21 mouse cellular contexts compared by ENCODE assay signal in genomic region chr14:57692517-57693130, GRCm38 (mm10). TPM values are rescaled to one million over a fixed set of nuclear protein-coding genes. Genes with fewer than 3 reads are reported as not detected.
DNase-seq lines count a peak whose midpoint lies in the region; ATAC-seq and TF ChIP-seq lines count a peak whose summit lies in the region.
"Had no signal": no experiment of that assay in that cellular context is flagged by ENCODE, and none has a peak within 500 bp of the region (broad histone marks: within the 10 kb centered on the region; RNA-seq: fewer than 3 reads in every experiment).

No protein-coding gene starts in this region.

- no peak overlapping the region for H3K4me3 ChIP-seq in ES-E14 (ENCODE audit: insufficient read depth in 1 of 2, low read depth in 1 of 2, low read length in 2 of 2, poor library complexity in 1 of 2, severe bottlenecking in 1 of 2)
- H3K4me3 ChIP-seq in liver, embryonic 15.5 days (replicated peaks) = peak overlapping the region; percentile 43
- H3K4me3 ChIP-seq in kidney, adult 2 months (ENCODE audit: insufficient read depth, low read depth, low read length) = no peak overlapping the region
- H3K4me3 ChIP-seq: heart, embryonic 13.5 days; hindbrain, embryonic 12.5 days; limb, embryonic 15.5 days had no signal

- H3K4me2 ChIP-seq in liver, embryonic 15.5 days = peak overlapping the region; percentile 77
- H3K4me2 ChIP-seq: heart, embryonic 13.5 days; hindbrain, embryonic 12.5 days; limb, embryonic 15.5 days had no signal

- peak; percentile 89 for ATAC-seq in common myeloid progenitor, adult 5-6 weeks (replicated peaks; ENCODE audit: low read depth, poor library complexity, severe bottlenecking)
- ATAC-seq in liver, embryonic 15.5 days (ENCODE audit: insufficient read depth) = peak; percentile 98
- ATAC-seq: forebrain, embryonic 16.5 days; intestine, embryonic 16.5 days had no signal

- TF ChIP-seq POLR2A in kidney, adult 2 months (IDR thresholded peaks at IDR 0.05; ENCODE audit: low read depth, low read length) = no peak

- no peak for TF ChIP-seq CTCF in kidney, adult 2 months (conservative IDR thresholded peaks at IDR 0.05; ENCODE audit: insufficient read depth, insufficient read length, low read depth, low read length)

- no peaks in the 10 kb centered on the region; the same call in 1 of the 2 replicates for H3K36me3 ChIP-seq in ES-E14 (ENCODE audit: control insufficient read depth, insufficient read depth, low read length, poor library complexity, severe bottlenecking)
- H3K36me3 ChIP-seq in liver, embryonic 15.5 days (replicated peaks) = peaks cover 57% of the 10 kb centered on the region
- H3K36me3 ChIP-seq in kidney, adult 2 months (ENCODE audit: control insufficient read depth, insufficient read depth, low read length) = peaks cover 4% of the 10 kb centered on the region

- 17% methylated on average over 17 of the region's 17 CpGs for WGBS in liver, embryonic 15.5 days (ENCODE audit: insufficient replicate concordance)
- WGBS in kidney, adult 2 months = 91% methylated on average over 17 of the region's 17 CpGs

- peaks cover 0 to 13% of the 10 kb centered on the region in 2 experiments; a peak in 1 of 4 replicates for H3K4me1 ChIP-seq in ES-E14 (ENCODE audit: control insufficient read depth in 2 of 2, insufficient read depth in 2 of 2, low read length in 2 of 2, poor library complexity in 1 of 2)
- peaks cover 30% of the 10 kb centered on the region for H3K4me1 ChIP-seq in liver, embryonic 15.5 days (replicated peaks)
- H3K4me1 ChIP-seq in kidney, adult 2 months (ENCODE audit: control insufficient read depth, insufficient read depth, low read length) = no peaks in the 10 kb centered on the region
- H3K4me1 ChIP-seq: heart, embryonic 13.5 days; hindbrain, embryonic 12.5 days; limb, embryonic 15.5 days had no signal

- in situ Hi-C loops in ES-E14 (cut with MboI; ENCODE audit: low sequenced_read_pairs in 2 of 2, unreplicated experiment in 2 of 2) = loop anchor here in 1 of 2 experiments (25.0 kb wide), 1 partner anchor 220 kb away; no protein-coding TSS in a partner anchor

- no peaks in the 10 kb centered on the region for H3K9me3 ChIP-seq in ES-E14 (ENCODE audit: control insufficient read depth, insufficient read depth, low read depth, low read length)
- H3K9me3 ChIP-seq in liver, embryonic 15.5 days (replicated peaks) = no peaks in the 10 kb centered on the region
- H3K9me3 ChIP-seq: heart, embryonic 13.5 days; hindbrain, embryonic 12.5 days; limb, embryonic 15.5 days had no signal

- no peak overlapping the region; the same call in 1 of the 2 replicates for H3K27ac ChIP-seq in ES-E14 (ENCODE audit: insufficient read depth, low read depth, low read length, poor library complexity, severe bottlenecking)
- H3K27ac ChIP-seq in liver, embryonic 15.5 days (replicated peaks) = peak overlapping the region; percentile 97
- H3K27ac ChIP-seq in kidney, adult 2 months (ENCODE audit: insufficient read depth, low read depth, low read length) = no peak overlapping the region
- H3K27ac ChIP-seq: heart, embryonic 13.5 days; hindbrain, embryonic 12.5 days; limb, embryonic 15.5 days had no signal

- DNase-seq in 416B (ENCODE audit: low read depth) (peak; percentile 73), ES-E14 (ENCODE audit: low read depth, low spot score) (no peak)
- no peak for DNase-seq in kidney, adult 2 months
- no peak for DNase-seq in cerebellum, adult 11-12 months
- no peak for DNase-seq in left cerebral cortex, postnatal 36 days (ENCODE audit: low spot score in 2 of 2)
- DNase-seq: adrenal gland, adult 8-10 months; gastrocnemius, postnatal 14 days; lung, postnatal 36 days; thymus, adult 2 months had no signal

- H3K9ac ChIP-seq in ES-E14 (ENCODE audit: insufficient read depth, low read depth, low read length, poor library complexity, severe bottlenecking) = 0 out of 2 replicates have a peak overlapping the region, but pooled peaks have one; percentile 1
- 0 out of 2 replicates have a peak overlapping the region, but pooled peaks have one; percentile 47 for H3K9ac ChIP-seq in liver, embryonic 15.5 days
- H3K9ac ChIP-seq: heart, embryonic 13.5 days; hindbrain, embryonic 12.5 days; limb, embryonic 15.5 days had no signal

- no peaks in the 10 kb centered on the region for H3K27me3 ChIP-seq in liver, embryonic 15.5 days
- H3K27me3 ChIP-seq in kidney, adult 2 months (replicated peaks; ENCODE audit: control insufficient read depth, insufficient read depth, low read length) = no peaks in the 10 kb centered on the region
- H3K27me3 ChIP-seq: CH12.LX; heart, embryonic 13.5 days; hindbrain, embryonic 12.5 days; limb, embryonic 15.5 days had no signal

- intact Hi-C loops in left cerebral cortex, postnatal 36 days (cut with DNase I) = no loop called here

TF ChIP-seq in ES-E14, 5 proteins besides CTCF, POLR2A, EP300 and RAD21:
- no peak for TF ChIP-seq ZC3H11A (IDR thresholded peaks at IDR 0.05; ENCODE audit: borderline replicate concordance, low read depth, low read length)
- TF ChIP-seq HCFC1 (IDR thresholded peaks at IDR 0.05; ENCODE audit: borderline replicate concordance, insufficient read depth, low read length) = no peak
- no peak for TF ChIP-seq CHD2 (IDR thresholded peaks at IDR 0.05; ENCODE audit: low read depth, low read length)
- TF ChIP-seq ZNF384 (IDR thresholded peaks at IDR 0.05; ENCODE audit: low read depth, low read length) = no peak
- TF ChIP-seq MAFK (IDR thresholded peaks at IDR 0.05; ENCODE audit: insufficient read depth, low read depth, low read length) = no peak
TF ChIP-seq in ES-E14: peak in this region for 0.

RNA-seq across cellular contexts. Expression of gene Xpo4, which starts 27.4 kb away (rescaled TPM):
- 42.2 and 79.2 TPM in 2 replicates for total RNA-seq in ES-E14 (2012; rRNA removed)
- total RNA-seq in common myeloid progenitor, adult 5-6 weeks (2017) = 41.1 and 54.8 TPM in 2 replicates
- 11.8 and 11.9 TPM in 2 replicates for polyA plus RNA-seq in liver, embryonic 15.5 days (2015; fragmentation: Nextera tagmentation; extraction: Ambion mirVana)
- 2.8 and 3.4 TPM in 2 replicates for polyA plus RNA-seq in kidney, adult 2 months (2012; rRNA removed)
- 10 to 100 TPM; 11.3 to 14.8 TPM for total RNA-seq in left cerebral cortex, postnatal 36 days (2021)

RNA-seq across cellular contexts. Expression of gene Gm49361, which starts 53.3 kb away (rescaled TPM):
- not detected in 2 replicates for total RNA-seq in ES-E14 (2012; rRNA removed)
- total RNA-seq in common myeloid progenitor, adult 5-6 weeks (2017) = not detected in 2 replicates
- not detected in 2 replicates for polyA plus RNA-seq in liver, embryonic 15.5 days (2015; fragmentation: Nextera tagmentation; extraction: Ambion mirVana)
- not detected in 2 replicates for polyA plus RNA-seq in kidney, adult 2 months (2012; rRNA removed)
- not detected for total RNA-seq in left cerebral cortex, postnatal 36 days (2021)
- total RNA-seq: CH12.LX had no signal
- polyA plus RNA-seq: embryonic facial prominence, embryonic 14.5 days; forebrain, embryonic 16.5 days; heart, embryonic 13.5 days; hindbrain, embryonic 12.5 days; intestine, embryonic 16.5 days; large intestine, adult 2 months; limb, embryonic 15.5 days; neural tube, embryonic 14.5 days; spleen, adult 2 months; thymus, adult 2 months had no signal
